Mouse (Mus musculus) hindbrain, embryonic 14.5 days (tissue): ENCODE results near the gene Itgb5. TPM values are rescaled to one million over a fixed set of nuclear protein-coding genes. Genes with fewer than 3 reads are reported as not detected.
A peak's percentile ranks its signal among the peaks of the same experiment; 100 is the strongest.

Experiments used
- ATAC-seq: fragments of 200-750 bp; cut with Nextera tagmentation; 2 replicates; pipeline ENCODE4 v1.8.0; 2017; ENCODE audit warnings: moderate number of reproducible peaks, mild to moderate bottlenecking, moderate TSS enrichment, moderate library complexity; ENCODE audit not compliant: low FRiP score
- DNase-seq: peaks from one replicate; pipeline ENCODE4 v3.0.0-alpha.2; 2015; ENCODE audit warnings: low spot score
- H3K27ac ChIP-seq: fragments of 300-500 bp; sonication (generic); 2 replicates; pipeline ENCODE4 v1.5.1; 2014; ENCODE audit warnings: mild to moderate bottlenecking, moderate library complexity
- H3K27me3 ChIP-seq: fragments of 300-500 bp; sonication (generic); 2 replicates; pipeline ENCODE4 v1.6.1; 2014; ENCODE audit warnings: mild to moderate bottlenecking, low read length, mixed read lengths; ENCODE audit not compliant: control insufficient read depth, insufficient read depth
- H3K36me3 ChIP-seq: fragments of 300-500 bp; sonication (generic); replicated peaks from 2 replicates; pipeline ENCODE4 v1.6.1; 2014; ENCODE audit not compliant: control insufficient read depth, insufficient read depth
- H3K4me1 ChIP-seq: fragments of 300-500 bp; sonication (generic); replicated peaks from 2 replicates; pipeline ENCODE4 v1.6.1; 2014; ENCODE audit warnings: antibody characterized with exemption, low read length, mixed read lengths; ENCODE audit not compliant: control insufficient read depth, insufficient read depth
- H3K4me2 ChIP-seq: fragments of 300-500 bp; sonication (generic); replicated peaks from 2 replicates; pipeline ENCODE4 v1.6.1; 2014; ENCODE audit warnings: mild to moderate bottlenecking, moderate library complexity
- H3K4me3 ChIP-seq: fragments of 300-500 bp; sonication (generic); replicated peaks from 2 replicates; pipeline ENCODE4 v1.5.1; 2014; ENCODE audit warnings: mild to moderate bottlenecking, low read length
- H3K9ac ChIP-seq: fragments of 300-500 bp; sonication (generic); 2 replicates; pipeline ENCODE4 v1.6.1; 2014
- H3K9me3 ChIP-seq: fragments of 300-500 bp; sonication (generic); 2 replicates; pipeline ENCODE4 v1.6.1; 2016; ENCODE audit warnings: low read length; ENCODE audit not compliant: control insufficient read depth
- WGBS: fragments of 180-500 bp; shearing (Covaris S2); extraction: QIAGEN DNeasy Blood & Tissue Kit; methylation state at CpG from one replicate; pipeline ENCODE4 v1.1.7; 2014; 5-methylcytosine and 5-hydroxymethylcytosine counted together
- polyA plus RNA-seq: library from polyadenylated mRNA; unstranded; fragments of >200 nt; fragmentation: Nextera tagmentation; extraction: Ambion mirVana; gene quantifications from 2 replicates; pipeline ENCODE4 v1.2.1, GENCODE M21; 2014

Itgb5 gene
- polyA plus RNA-seq, 1 experiment from 2014 or later = 27.2 TPM

DNA sequence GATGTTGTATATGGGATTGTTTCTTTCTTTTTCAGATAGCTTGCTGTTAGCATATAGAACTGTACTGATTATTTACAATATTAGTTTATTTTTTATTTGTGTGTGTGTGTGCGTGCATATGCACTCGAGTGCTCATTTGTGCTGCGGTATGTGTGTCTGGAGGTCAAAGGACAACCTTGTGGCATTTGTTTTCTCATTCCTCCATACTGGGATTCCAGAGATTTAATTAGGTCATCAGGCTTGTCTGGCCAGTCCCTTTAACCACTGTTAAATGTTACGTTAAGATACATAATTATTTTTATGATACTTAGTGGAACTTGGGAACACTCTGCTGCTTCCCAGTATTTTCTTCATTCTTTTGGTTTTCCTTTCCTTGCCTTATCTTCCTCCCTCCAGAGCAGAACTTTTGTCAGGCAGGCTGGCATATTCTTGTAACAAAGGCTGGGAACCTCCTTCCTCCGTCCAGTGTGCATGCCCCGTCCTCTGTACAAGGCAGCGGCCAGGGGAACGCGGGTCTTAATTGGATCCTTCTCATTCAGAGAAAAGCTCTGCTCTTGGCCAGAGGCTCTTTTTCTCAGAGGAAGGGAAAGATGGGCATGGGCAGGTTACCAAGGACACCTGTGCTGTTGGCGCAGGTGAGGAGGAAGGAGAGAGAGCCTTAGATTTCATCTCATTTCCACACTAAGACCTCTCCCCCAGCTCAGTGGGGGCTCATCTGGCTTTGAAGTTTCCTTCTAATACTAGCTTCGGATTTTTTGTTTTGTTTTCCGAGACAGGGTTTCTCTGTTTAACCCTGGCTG is 12.8 kb downstream of the Itgb5 start:
- no peak overlapping the region for H3K4me3 ChIP-seq
- H3K4me2 ChIP-seq = no peak overlapping the region
- H3K27me3 ChIP-seq = no peaks in the 10 kb centered on the region
- no peak overlapping the region for H3K27ac ChIP-seq
- WGBS = 64% methylated on average over 12 of the region's 12 CpGs
- H3K9me3 ChIP-seq = no peaks in the 10 kb centered on the region
- no peak for ATAC-seq
- H3K4me1 ChIP-seq = no peaks in the 10 kb centered on the region
- H3K9ac ChIP-seq = no peak overlapping the region
- H3K36me3 ChIP-seq = no peaks in the 10 kb centered on the region
- DNase-seq = no peak

DNA sequence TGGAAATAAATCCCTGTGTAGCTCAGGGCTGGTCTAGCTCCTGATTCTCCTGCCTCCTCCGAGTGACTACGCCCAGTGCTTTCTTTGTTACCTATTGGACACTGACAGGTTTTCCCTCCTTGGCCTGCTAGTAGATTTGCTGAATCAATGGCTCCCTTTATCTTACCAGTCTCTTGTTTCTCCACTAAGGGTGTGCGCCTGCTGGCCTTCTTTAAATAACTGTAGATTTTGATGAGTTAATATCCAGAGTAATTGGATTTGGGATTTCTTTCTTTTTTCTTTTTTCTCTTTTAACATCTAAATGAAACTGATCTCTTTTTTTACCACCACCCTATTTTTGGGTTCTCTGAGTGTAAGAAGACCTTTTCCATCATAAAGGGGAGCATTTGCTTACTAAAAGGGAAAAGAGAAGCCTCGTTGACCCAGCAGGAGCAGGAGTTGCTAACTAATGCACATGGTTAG is 14.7 kb downstream of the Itgb5 start:
- no peak overlapping the region for H3K9ac ChIP-seq
- no peaks in the 10 kb centered on the region for H3K27me3 ChIP-seq
- no peak for ATAC-seq
- no peak overlapping the region for H3K27ac ChIP-seq
- no peak overlapping the region for H3K4me2 ChIP-seq
- no peaks in the 10 kb centered on the region for H3K9me3 ChIP-seq
- DNase-seq = no peak
- no peak overlapping the region for H3K4me3 ChIP-seq
- 42% methylated on average over 4 of the region's 4 CpGs for WGBS
- no peaks in the 10 kb centered on the region for H3K36me3 ChIP-seq
- no peaks in the 10 kb centered on the region for H3K4me1 ChIP-seq

DNA sequence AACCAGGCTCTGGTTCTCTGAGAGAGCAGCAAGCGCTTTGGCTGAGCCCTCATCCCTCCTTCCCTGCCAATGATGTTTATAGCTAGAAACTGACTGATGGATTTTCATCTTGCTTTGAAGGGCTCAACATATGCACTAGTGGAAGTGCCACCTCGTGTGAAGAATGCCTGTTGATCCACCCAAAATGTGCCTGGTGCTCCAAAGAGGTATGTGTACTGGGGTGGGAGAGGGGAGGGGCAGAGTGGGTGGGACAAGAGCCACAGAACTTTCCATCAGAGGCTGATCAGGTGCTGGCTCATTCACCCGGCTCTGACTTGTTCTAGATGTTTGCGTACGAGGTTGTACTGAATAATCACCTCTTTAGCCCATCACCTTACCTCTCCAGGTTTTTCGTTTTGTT is 15.4 kb downstream of the Itgb5 start:
- 85% methylated on average over 6 of the region's 6 CpGs for WGBS
- Histone ChIP-seq H3K9me3 (no peaks in the 10 kb centered on the region), H3K27me3 (no peaks in the 10 kb centered on the region), H3K36me3 (no peaks in the 10 kb centered on the region), H3K9ac (no peak overlapping the region), H3K4me1 (no peaks in the 10 kb centered on the region), H3K4me2 (no peak overlapping the region), H3K4me3 (no peak overlapping the region), H3K27ac (no peak overlapping the region)
- ATAC-seq (no peak), DNase-seq (no peak)

DNA sequence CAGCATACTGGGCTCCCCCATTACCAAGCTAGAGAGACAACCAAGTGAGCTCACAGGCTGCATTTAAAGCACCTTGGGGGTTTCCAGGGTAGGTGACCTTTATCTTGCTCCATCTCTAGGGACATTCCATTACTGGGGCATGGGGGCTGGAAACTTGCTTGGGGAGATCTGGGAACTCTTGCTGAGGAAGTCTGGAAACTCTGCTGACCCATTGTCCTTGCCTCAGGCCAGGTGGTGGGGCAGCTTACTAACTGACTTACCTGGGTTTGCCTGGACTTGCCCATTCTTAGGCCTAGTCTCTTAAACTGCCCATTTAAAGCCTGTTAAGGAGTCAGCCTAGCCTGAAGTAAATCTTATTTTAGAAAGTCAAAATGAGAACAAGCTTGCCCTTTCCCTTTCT is 23.8 kb downstream of the Itgb5 start:
- H3K4me1 ChIP-seq = no peaks in the 10 kb centered on the region
- no peak overlapping the region for H3K9ac ChIP-seq
- no peak overlapping the region for H3K4me2 ChIP-seq
- no peak for ATAC-seq
- no peak overlapping the region for H3K27ac ChIP-seq
- no peaks in the 10 kb centered on the region for H3K36me3 ChIP-seq
- H3K9me3 ChIP-seq = no peaks in the 10 kb centered on the region
- H3K27me3 ChIP-seq = no peaks in the 10 kb centered on the region
- no peak for DNase-seq
- H3K4me3 ChIP-seq = no peak overlapping the region

DNA sequence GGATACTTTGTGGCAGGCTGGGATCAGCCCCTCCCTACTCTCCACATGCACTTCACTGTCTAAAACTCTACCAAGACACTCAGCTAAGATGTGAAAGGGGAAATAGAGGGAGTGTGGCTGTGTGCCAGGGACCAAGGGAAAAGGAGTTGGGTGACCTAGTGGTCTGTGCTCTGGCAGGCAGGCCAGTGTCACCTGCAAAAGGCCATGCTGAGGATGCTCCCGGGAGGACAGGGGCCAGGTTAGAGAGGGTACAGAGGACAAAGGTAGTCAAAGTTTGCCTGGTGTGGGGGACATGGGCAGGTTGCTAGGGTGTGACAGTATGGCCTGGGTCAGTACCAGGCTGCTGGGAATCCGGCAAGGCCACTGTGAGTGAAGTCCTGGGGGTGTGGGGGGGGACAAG is 29.3 kb downstream of the Itgb5 start:
- Histone ChIP-seq H3K4me3 (no peak overlapping the region), H3K27me3 (no peaks in the 10 kb centered on the region), H3K27ac (no peak overlapping the region), H3K4me2 (no peak overlapping the region), H3K9me3 (no peaks in the 10 kb centered on the region), H3K9ac (no peak overlapping the region), H3K36me3 (no peaks in the 10 kb centered on the region), H3K4me1 (peaks cover 6% of the 10 kb centered on the region)
- DNase-seq (no peak), ATAC-seq (0 out of 2 replicates have a peak, but pooled peaks have one; percentile 51)
- 88% methylated on average over 2 of the region's 2 CpGs for WGBS

DNA sequence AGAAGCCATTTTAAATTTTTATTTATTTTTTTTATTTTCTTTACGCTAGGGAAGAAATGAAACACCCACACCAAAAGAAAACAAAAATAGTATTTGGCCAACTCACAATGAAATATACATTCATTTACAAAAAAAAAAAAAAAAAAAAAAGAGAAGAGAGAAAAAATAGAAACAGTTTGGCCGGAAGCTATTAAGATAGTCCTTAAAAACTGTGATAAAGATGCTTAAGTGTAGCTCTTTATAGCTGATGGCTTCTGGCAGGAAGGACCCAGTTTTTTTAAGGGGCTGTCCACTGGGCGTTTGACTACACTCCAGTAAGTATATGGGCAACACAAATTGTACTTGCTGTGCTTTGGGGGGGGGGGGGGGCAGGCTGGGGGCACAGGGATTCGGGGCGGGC is 29.9 kb downstream of the Itgb5 start:
- Histone ChIP-seq H3K4me3 (no peak overlapping the region), H3K9me3 (no peaks in the 10 kb centered on the region), H3K27me3 (no peaks in the 10 kb centered on the region), H3K36me3 (no peaks in the 10 kb centered on the region), H3K9ac (no peak overlapping the region), H3K4me2 (0 out of 2 replicates have a peak overlapping the region, but pooled peaks have one; percentile 35), H3K4me1 (peaks cover 6% of the 10 kb centered on the region), H3K27ac (no peak overlapping the region)
- WGBS = 67% methylated on average over 5 of the region's 5 CpGs
- DNase-seq (no peak), ATAC-seq (no peak)

DNA sequence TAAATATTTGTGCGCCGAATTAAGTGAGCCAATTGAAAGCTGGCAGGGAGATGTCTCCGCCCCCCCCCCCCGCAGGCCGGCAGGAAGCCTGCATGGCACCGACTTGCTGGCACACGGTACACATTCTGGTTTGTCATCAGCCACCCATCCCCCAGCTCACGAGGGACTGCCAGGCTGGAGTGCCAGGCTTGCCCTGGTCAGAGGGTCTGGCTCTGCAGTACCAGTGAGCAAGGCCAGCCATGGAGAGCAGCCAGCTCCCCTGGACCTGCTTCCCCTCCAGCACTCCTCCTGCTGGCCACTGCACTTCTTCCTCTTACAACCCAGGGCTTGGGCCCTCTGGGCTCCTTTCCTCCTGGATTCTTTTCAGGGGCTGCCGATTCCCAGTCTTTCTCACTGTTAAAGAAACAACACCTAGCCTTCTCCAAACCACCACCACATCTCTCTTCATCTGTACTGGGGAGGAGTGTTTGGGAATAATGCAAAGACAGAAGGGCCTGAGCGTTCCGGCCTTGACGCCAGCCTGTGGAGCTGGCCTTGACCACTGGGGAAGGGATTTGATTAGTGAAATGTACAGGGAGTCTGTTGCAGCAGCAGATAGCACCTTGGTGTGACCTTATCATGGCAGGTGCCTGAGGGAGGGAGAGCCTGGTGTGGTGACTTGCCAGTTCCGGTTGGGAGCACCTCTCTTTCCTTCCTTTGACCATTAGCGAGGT is 30.7 kb downstream of the Itgb5 start:
- H3K4me1 ChIP-seq = peaks cover 6% of the 10 kb centered on the region
- H3K36me3 ChIP-seq = no peaks in the 10 kb centered on the region
- ATAC-seq = peak; percentile 88; the same call in 1 of the 2 replicates
- no peak overlapping the region for H3K4me3 ChIP-seq
- 42% methylated on average over 14 of the region's 14 CpGs for WGBS
- H3K27me3 ChIP-seq = no peaks in the 10 kb centered on the region
- 0 out of 2 replicates have a peak overlapping the region, but pooled peaks have one; percentile 43 for H3K27ac ChIP-seq
- peak overlapping the region; percentile 44 for H3K9ac ChIP-seq
- DNase-seq = peak; percentile 61
- H3K4me2 ChIP-seq = peak overlapping the region; percentile 35
- H3K9me3 ChIP-seq = no peaks in the 10 kb centered on the region

DNA sequence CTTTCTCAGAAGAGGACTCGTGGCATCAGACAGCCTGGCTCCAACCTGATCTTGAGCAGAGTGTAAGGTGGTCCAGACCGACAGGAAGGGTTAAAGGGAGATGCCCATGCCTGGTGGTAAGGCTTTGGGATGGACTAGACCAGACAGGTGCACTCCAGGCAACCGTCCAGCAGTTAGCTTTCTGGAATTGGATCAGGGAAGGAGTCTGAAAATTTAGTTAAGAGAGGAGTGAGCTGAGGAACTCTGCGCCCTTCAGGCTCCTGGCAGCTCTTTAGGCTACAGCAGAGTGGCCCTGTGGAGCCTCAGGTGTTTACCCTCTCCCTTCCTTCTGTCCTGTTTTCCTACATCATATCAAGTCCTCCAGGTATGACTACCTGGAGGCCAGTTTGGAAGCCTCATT is 32.9 kb downstream of the Itgb5 start:
- Histone ChIP-seq H3K4me3 (no peak overlapping the region), H3K4me2 (no peak overlapping the region), H3K4me1 (peaks cover 6% of the 10 kb centered on the region), H3K9me3 (no peaks in the 10 kb centered on the region), H3K36me3 (no peaks in the 10 kb centered on the region), H3K9ac (no peak overlapping the region), H3K27me3 (no peaks in the 10 kb centered on the region), H3K27ac (no peak overlapping the region)
- ATAC-seq = no peak
- no peak for DNase-seq
- WGBS = 85% methylated on average over 4 of the region's 4 CpGs

DNA sequence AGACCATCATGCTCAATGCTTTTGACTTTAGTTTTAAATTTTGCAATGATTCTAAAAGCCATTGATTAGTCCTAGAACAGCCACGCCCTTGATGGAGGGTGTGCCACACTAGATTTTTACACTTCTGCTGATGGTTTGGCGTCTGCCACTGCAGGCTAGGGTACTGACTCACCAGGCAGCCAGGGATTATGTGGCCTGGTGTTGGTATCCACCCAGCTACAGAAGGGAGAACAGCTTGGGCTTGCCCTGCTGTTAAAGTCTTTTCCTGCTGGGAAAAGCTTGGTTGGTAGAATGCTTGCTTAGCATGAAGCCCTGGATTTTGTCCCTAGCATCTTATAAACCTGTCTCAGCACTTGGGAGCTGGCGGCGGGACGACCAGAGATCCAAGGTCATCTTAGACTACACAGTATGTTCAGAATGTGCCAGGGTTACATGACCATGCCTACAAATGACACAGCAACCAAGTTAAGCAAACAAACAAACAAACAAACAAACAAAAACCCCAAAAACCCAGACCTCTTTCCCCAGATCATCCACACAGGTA is 33.8 kb downstream of the Itgb5 start:
- no peak for DNase-seq
- no peak overlapping the region for H3K4me2 ChIP-seq
- H3K27me3 ChIP-seq = no peaks in the 10 kb centered on the region
- ATAC-seq = no peak
- H3K9ac ChIP-seq = no peak overlapping the region
- H3K4me1 ChIP-seq = peaks cover 6% of the 10 kb centered on the region
- H3K36me3 ChIP-seq = no peaks in the 10 kb centered on the region
- no peaks in the 10 kb centered on the region for H3K9me3 ChIP-seq
- H3K27ac ChIP-seq = no peak overlapping the region
- WGBS = 79% methylated on average over 5 of the region's 5 CpGs
- H3K4me3 ChIP-seq = no peak overlapping the region
